Mouse (Mus musculus) B cell, adult 62 days (primary cell): ENCODE data around the gene Cpne8. TPM values are rescaled to one million over a fixed set of nuclear protein-coding genes. Genes with fewer than 3 reads are reported as not detected.

Experiments used
- total RNA-seq: library from RNA; stranded (reverse); gene quantifications from 4 replicates; pipeline ENCODE4 v1.2.4, GENCODE M21; 2023

The Cpne8 gene
- total RNA-seq, result 0.92 TPM in 1 of 4 replicates, not detected in the others

DNA sequence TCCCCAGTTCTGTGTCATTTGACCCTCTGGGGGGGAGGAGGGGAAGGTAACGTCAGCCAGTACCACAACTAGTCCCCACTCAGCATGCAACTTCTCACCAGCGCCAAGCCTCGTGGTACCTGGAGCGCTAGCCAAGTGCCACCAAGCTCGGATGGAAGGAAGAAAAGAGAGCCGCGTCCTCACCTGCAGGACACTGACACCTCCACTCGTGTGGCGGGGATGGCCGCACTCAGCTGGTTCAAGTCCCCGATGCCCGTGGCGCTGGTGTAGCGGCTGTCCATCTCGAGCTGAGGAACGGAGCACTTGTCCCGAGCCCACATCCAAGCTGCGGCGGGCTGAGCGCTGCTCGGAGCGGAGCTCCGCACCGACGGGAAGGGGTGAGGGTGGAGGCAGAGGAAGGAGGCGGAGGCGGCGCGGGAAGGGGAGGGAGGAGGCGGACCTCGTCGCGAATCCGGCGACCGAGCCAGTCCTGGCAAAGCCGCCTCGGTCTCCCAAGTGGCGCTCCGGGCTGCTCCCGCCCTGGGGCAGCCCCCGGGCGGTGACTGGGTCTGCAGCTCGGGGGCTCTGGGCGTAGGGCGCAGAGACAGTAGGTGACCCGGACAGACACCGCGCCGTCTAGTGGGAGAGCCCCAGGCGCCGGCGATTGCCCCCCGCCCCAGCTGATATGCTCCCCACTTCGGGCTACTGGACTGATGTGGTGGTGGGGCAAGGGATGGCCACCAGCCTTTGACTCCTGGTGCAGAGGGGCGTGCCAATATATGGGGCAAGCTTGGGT lies at the start of gene Cpne8:
Gene Cpne8 (minus strand): TSS at position 448 of the 775 bp plus-strand sequence.

